Mouse (Mus musculus) urinary bladder, postnatal 25 days (tissue): ENCODE measurements around the gene Clint1.
A peak's percentile ranks its signal among the peaks of the same experiment; 100 is the strongest.

Source experiments
- DNase-seq: peaks from one replicate; pipeline ENCODE4 v3.0.0; 2022; ENCODE audit warnings: low spot score

Gene Clint1

GRCm38 (mm10) chr11:45851516-45852123 is at the start of gene Clint1:
Gene Clint1, plus strand, starts transcription at chr11:45852051.
- peak; percentile 84 for DNase-seq

GRCm38 (mm10) chr11:45804068-45804467 is 47.8 kb upstream of the Clint1 start:
- DNase-seq: no peak

DNA sequence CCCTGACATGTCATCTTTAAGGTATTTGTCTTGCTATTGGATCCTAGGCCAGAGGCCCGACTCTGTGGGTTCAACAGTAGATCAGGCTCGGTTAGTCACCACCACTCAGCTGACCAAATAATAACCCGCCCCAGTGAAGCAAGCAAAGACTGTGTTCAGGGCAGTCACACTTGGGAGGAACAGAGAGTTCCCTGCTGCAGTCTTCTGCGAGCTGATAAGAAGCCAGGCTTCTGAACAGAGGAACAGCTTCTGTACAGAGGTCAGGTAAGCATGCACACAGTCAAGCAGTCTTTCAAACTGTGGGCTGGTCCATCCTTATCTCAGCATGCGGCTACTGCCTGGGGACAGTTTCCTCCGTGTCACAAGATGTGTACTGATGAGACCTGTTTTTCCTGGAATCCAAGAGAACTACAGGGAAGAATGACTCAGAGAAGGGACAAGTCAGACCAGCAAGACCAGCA is 46.5 kb upstream of the Clint1 start:
- peak; percentile 23 for DNase-seq

- DNase-seq: no peak
Observed at GRCm38 (mm10) chr11:45805810-45806209, 46.0 kb upstream of the Clint1 start.

DNA sequence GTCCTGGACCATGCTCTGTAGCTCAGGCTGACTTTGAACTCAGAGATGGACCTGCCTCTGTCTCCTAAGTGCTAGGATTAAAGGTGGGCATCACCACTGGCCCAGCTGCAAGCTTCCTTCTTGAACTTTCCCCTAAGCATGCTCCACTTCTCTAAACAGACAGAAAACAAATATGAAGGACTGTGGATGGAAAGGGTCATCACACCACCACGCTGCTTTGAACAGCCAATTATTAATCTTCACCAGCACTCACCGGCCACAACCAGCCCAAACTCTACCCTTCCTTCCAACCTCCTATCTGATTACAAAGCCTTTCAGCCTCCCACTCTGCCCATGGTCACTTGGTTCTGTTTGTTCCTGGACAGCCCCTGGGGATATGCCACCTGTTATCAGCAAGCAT is 45.6 kb upstream of the Clint1 start:
- DNase-seq: no peak

- DNase-seq: no peak
Observed at GRCm38 (mm10) chr11:45806809-45807208, 45.0 kb upstream of the Clint1 start.

- no peak for DNase-seq
Observed at GRCm38 (mm10) chr11:45807820-45808219, 44.0 kb upstream of the Clint1 start.

DNA sequence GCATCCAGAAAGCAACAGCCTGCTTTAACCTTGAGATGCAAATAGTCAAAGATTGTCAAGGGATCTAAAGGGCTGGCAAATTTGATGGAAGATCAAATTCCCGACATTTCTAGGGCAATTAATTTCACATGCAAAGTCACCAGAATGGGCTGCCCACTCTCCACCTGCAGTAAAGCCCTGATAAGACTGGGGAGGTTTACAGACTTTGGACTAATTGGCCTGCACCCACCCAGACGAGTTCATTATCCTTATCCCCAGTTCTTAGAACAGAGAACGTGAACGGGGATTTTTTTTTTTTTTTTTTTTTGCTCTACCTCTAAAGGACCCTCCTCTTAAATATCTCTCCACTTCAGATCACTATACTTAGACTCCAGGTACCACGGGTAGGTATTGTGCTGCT is 42.4 kb upstream of the Clint1 start:
- no peak for DNase-seq

- no peak for DNase-seq
Observed at GRCm38 (mm10) chr11:45810056-45810455, 41.8 kb upstream of the Clint1 start.

DNA sequence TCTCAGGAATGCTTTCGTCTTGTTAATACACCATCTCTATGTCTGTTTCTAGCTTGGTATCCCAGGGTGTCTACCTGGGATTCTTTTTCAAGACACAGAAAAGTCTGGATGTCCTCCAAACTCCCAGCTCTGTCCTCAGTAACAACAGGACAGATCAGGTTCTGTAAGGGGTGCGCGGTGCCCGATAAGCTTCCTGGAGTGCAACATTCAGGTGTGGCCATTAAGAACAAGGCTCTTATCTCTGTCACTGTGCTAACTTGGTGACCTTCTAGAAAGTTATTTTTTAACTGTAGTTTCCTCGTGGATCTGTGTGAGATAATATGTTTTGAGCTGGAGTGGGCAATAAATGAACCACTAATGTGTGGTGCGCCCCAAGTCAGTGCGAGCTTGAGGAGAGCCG is 41.0 kb upstream of the Clint1 start:
- no peak for DNase-seq

- DNase-seq: no peak
Observed at GRCm38 (mm10) chr11:45815603-45816002, 36.2 kb upstream of the Clint1 start.

GRCm38 (mm10) chr11:45816712-45817111 is 35.1 kb upstream of the Clint1 start:
- no peak for DNase-seq

DNA sequence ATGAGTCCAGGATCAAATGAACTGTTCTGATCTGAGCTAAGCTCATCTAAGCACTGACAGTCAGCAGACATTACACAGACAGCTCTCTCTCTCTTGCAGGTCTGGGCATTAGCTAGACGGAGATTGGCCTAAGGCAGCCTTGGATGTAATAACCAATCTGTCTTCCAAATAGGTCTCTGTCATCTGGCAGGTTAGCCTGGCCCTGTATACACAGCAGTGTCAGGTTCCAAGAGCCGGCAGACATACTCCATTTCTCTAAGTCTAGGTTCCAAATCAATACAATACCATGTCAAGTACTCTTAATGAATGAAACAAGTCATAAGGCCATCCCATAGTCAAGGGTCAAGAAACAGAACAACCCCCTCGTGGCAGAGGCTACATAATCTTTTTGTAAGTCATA is 33.9 kb upstream of the Clint1 start:
- DNase-seq: no peak

DNA sequence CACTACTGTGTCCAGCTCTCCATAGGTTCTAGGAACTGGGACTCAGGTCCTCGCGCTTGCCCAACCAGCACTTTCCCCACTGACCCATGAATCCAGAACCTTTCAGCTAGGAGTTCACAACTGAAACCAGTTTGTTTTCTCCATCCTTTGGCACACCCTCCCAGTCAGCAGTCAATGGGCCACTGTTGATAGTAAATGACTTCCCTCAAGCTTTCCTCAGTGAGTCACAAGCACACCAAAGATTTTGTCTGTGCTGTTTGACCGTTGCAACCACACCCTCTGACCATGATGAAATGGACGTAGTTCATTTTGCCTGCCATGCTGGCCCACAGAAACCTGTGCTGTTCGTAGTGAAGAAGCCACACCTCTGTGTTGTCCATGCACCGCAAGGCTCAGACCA is 30.9 kb upstream of the Clint1 start:
- DNase-seq: no peak

- DNase-seq: no peak
Observed at GRCm38 (mm10) chr11:45830112-45830511, 21.7 kb upstream of the Clint1 start.

DNA sequence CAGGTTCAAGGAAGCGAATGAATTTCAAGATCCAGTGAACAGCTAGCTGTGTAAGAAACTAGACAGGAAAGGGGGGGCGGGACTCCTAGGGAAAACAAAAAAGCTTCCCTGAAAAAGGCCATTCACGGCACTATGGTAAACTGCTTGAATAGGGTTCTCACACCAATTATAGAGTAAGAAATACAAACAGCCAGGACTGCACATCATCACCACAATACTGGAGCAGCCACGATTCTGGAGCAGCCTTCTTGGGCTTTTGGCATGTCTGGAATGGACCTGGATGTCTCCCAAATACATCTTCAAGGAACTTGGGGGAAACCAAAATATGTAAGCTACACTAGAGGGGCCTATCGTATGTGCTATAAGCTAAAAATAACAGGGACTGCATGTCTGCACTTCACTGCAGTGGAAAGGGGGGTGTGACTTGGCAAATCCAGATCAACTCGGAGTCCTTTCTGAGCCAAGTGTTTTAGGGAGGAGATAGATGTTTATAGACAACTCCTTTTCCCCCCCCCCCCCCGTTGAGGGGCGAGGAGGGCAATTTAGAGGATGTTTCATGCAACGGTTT is 21.0 kb upstream of the Clint1 start:
- no peak for DNase-seq

GRCm38 (mm10) chr11:45831476-45832143 is 20.2 kb upstream of the Clint1 start:
- no peak for DNase-seq

- no peak for DNase-seq
Observed at GRCm38 (mm10) chr11:45835625-45836255, 16.1 kb upstream of the Clint1 start.

- no peak for DNase-seq
Observed at GRCm38 (mm10) chr11:45837257-45837817, 14.5 kb upstream of the Clint1 start.

DNA sequence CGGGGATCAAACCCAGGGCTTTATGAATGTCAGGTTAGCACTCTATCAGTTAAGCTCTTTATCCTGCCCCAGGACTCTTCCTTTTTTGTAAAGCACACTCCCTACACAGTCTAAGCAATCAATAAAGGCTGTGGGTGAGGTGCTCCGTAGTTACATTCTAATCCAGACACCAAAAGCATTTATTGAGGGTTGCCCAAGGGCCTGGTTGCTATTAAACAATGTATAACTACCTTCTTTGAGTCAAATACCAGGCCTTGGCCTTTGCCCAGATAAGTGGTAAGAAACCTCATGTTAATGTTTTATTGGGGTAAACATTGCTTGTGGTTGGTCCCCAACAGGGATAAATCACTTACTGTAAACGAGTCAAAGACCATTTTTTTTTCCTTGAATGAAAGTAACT is 13.4 kb upstream of the Clint1 start:
- no peak for DNase-seq

GRCm38 (mm10) chr11:45840332-45840731 is 11.5 kb upstream of the Clint1 start:
- no peak for DNase-seq

DNA sequence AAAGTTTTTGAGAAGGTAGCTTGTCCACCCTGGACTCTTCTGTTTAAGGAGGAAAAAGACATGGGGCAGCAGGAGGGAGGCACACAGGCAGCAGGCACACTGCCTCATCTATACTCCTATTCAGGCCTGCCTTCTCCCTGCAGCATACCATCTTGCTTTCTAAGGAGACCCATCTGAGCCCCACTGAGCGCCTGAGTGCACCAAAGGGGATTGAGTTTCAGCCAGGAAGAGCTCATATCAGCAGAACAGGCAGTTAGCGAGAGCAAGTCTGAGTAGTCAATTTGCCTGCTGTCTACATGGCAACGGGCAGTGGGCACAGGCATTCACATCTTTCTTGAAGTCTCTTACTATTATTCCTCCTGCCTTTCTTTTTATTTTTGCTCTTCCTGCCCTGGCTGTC is 5.8 kb upstream of the Clint1 start:
- DNase-seq: no peak

DNA sequence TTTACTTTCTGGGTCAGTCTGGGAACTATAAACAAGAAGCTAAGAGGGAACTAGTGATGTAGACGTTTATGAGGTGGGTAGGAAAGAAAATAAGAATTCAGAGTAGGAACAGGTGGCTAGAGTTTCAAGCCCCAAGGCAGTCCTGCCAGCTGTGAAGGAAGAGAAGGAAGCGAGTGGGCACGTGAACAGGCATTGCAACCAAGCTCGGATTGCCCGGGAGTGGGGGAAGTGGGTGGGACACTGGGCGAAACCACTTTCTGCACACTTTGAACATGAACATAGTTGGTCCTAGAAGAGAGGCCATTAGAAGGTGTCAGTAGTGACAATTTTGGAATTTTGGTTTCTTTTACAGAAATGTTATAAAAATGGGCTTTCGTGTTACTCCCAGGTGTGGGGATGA is 4.3 kb upstream of the Clint1 start:
- DNase-seq: no peak
